Mouse (Mus musculus): ENCODE measurements around the gene Gabrp.

Gabrp gene

GRCm38 (mm10) chr11:33578859-33579258 lies at the start of gene Gabrp:
Gabrp (minus strand) TSS chr11:33578959.
- no peak for DNase-seq (ENCODE audit: low spot score)

- peak; percentile 29 for DNase-seq (ENCODE audit: low spot score)
Measured at GRCm38 (mm10) chr11:33627136-33627742, 48.5 kb upstream of the Gabrp start.

- peak; percentile 55 for DNase-seq (ENCODE audit: low spot score)
Measured at GRCm38 (mm10) chr11:33614218-33614617, 35.5 kb upstream of the Gabrp start.

- DNase-seq (ENCODE audit: low spot score), result no peak
Measured at GRCm38 (mm10) chr11:33607784-33608183, 29.0 kb upstream of the Gabrp start.

- DNase-seq (ENCODE audit: low spot score), result no peak
Measured at GRCm38 (mm10) chr11:33603174-33603573, 24.4 kb upstream of the Gabrp start.

GRCm38 (mm10) chr11:33598986-33599385 lies 20.2 kb upstream of the Gabrp start, which contains the start of gene D130052B06Rik:
D130052B06Rik (plus strand) TSS chr11:33599302.
- no peak for DNase-seq (ENCODE audit: low spot score)

GRCm38 (mm10) chr11:33596655-33597054 lies 17.9 kb upstream of the Gabrp start:
- DNase-seq (ENCODE audit: low spot score), result no peak

GRCm38 (mm10) chr11:33592826-33593225 lies 14.1 kb upstream of the Gabrp start:
- DNase-seq (ENCODE audit: low spot score), result no peak

- no peak for DNase-seq (ENCODE audit: low spot score)
Measured at GRCm38 (mm10) chr11:33590771-33591170, 12.0 kb upstream of the Gabrp start.

- DNase-seq (ENCODE audit: low spot score), result no peak
Measured at GRCm38 (mm10) chr11:33586614-33587013, 7.9 kb upstream of the Gabrp start.

GRCm38 (mm10) chr11:33579621-33580020 lies 862 bp upstream of the Gabrp start:
- DNase-seq (ENCODE audit: low spot score), result no peak

GRCm38 (mm10) chr11:33574944-33575343 lies 3.8 kb downstream of the Gabrp start:
- no peak for DNase-seq (ENCODE audit: low spot score)

- DNase-seq (ENCODE audit: low spot score), result no peak
Measured at GRCm38 (mm10) chr11:33570413-33570812, 8.3 kb downstream of the Gabrp start.

GRCm38 (mm10) chr11:33563921-33564320 lies 14.8 kb downstream of the Gabrp start:
- no peak for DNase-seq (ENCODE audit: low spot score)

- no peak for DNase-seq (ENCODE audit: low spot score)
Measured at GRCm38 (mm10) chr11:33554123-33554522, 24.6 kb downstream of the Gabrp start.

- no peak for DNase-seq (ENCODE audit: low spot score)
Measured at GRCm38 (mm10) chr11:33550861-33551560, 27.7 kb downstream of the Gabrp start.

GRCm38 (mm10) chr11:33547386-33547785 lies 31.4 kb downstream of the Gabrp start:
- no peak for DNase-seq (ENCODE audit: low spot score)

GRCm38 (mm10) chr11:33544945-33545344 lies 33.8 kb downstream of the Gabrp start:
- DNase-seq (ENCODE audit: low spot score), result no peak

- DNase-seq (ENCODE audit: low spot score), result no peak
Measured at GRCm38 (mm10) chr11:33544121-33544520, 34.6 kb downstream of the Gabrp start.

GRCm38 (mm10) chr11:33537390-33538125 lies 41.2 kb downstream of the Gabrp start:
- no peak for DNase-seq (ENCODE audit: low spot score)

- DNase-seq (ENCODE audit: low spot score), result no peak
Measured at GRCm38 (mm10) chr11:33536636-33537035, 42.1 kb downstream of the Gabrp start.

GRCm38 (mm10) chr11:33534541-33534940 lies 44.2 kb downstream of the Gabrp start:
- DNase-seq (ENCODE audit: low spot score), result no peak

GRCm38 (mm10) chr11:33533577-33533976 lies 45.2 kb downstream of the Gabrp start:
- no peak for DNase-seq (ENCODE audit: low spot score)
